Mouse (Mus musculus): ENCODE results near the gene St7. TPM values are rescaled to one million over a fixed set of nuclear protein-coding genes. Genes with fewer than 3 reads are reported as not detected.
A peak's percentile ranks its signal among the peaks of the same experiment; 100 is the strongest.

St7 gene
- total RNA-seq, 2 experiments from 2014 or later: 30.0 to 45.5 TPM

DNA sequence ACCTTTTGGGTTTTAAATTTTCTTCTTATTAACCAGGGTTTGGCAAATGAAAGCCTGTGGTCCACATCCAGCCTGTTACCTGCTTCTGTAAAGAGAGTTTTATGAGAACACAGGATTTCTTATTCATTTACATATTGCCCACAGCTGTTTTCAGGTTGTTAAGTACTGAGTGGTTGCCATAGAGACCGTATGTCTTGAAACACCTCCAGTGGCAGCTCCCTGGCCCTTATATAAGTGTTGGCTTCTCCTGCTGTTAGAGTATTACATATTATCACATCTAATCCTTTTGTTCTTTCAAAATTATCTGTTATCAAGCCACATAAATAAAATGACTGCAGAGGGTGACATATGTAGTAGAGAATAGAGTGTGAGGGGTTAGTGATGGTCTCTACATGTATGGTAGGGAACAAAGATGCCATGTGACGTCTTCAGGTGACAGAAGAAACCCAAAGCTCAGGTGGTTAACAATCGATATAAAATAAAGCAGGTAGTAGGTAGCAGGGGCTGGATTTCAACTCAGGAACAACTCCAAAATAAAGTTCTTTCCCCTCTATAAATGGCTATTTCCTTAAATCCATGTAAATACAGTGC is 183.4 kb downstream of the St7 start:
- no peak for ATAC-seq (replicated peaks; ENCODE audit: poor library complexity, severe bottlenecking)

DNA sequence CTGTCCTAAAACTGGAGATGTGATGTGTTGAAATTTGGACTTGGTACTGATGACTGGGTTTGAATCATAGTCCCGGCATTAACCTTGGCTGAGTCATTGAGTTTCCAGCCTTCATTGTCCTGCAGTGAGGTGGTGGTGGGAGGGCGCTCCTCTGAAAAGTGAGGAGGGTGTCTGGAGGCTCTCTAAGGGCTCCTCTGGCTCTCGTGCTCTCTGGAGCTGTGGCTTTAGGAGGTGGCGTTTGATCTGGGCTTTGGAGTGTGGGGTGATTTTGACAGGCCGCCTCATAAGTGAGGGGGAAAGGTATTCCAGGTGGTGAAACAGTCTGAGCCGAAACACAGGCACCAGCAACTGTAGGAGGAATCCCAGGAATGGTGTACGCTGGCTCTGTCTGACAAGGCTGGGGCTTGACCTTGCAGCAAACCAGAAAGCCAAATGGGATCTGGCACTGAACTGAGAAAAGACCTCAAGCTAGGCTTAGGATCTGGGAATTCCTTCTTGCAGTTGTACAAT is 184.0 kb downstream of the St7 start:
- ATAC-seq (replicated peaks; ENCODE audit: poor library complexity, severe bottlenecking): no peak

DNA sequence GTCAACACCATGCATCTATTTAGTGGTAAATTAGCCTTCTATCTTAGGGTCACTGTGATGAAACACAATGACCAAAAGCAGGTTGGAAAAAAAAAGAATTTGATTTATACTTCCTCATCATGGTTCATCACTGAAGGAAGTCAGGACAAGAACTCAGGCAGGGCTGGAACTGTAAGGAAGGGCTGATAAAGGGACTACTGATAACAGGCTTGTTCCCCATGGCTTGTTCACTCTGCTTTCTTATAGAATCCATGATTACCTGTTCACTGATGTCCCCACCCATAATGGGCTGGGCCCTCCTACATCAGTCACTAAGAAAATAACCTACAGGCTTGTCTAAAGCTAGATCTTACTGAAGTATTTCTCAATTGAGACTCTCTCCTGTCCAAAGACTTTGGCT is 190.2 kb downstream of the St7 start:
- ATAC-seq (replicated peaks; ENCODE audit: poor library complexity, severe bottlenecking): no peak

DNA sequence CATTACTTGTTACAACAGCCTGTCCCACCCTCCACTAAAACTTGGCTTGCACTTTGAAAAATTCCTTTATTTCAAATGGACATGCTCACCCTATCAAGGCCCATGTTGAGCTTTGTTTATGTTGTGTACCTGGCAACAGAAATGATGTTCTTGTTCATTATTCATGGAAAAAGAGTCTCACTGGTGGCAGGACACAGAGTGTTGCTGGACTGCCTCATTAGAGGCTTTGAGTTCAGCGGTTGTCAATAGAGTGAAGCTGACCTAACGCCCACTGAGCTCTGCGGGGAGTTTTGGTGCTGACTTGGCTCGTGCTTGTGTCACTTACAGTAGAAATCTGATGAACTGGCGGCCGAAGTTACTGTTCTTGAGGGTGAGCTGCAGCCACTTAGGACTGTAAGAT is 195.0 kb downstream of the St7 start:
- ATAC-seq (replicated peaks; ENCODE audit: poor library complexity, severe bottlenecking): no peak

DNA sequence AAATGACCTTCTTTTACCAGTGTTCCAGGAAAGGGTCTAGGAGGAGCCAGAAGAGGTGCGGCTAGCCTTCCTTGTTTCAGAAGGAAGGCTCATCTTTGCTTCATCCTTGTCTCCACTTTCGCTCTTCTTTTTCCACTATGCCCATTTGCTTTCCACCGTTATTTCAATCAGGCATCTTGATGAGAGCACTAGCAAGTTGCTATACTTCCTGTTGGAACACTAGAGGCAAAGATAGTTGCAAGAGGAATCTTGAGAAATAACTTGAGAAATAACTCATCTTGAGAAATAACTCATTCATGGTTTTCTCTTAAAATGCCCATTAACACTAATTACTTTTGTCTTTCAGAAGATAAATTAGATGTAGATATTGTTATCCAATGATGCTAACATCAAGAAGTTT is 202.8 kb downstream of the St7 start:
- peak; percentile 55 for ATAC-seq (replicated peaks; ENCODE audit: poor library complexity, severe bottlenecking)

DNA sequence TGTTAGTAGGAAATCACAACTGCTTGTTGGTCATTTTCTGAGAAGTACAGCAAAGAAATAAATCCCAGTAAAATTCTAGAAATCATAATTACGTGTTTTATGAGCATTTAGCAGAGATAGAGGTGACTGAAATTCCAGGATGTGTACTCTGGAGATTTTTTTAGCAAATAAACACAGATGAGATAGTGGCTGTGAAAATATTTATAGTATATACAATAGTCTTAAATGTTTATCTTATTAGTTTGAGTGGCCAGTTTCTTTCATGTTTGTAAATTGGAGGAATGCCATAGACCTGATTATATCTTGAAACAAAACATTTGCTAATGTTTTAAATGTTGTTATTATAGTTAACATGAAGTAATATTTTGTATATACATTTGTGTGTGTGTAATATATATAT is 205.8 kb downstream of the St7 start:
- ATAC-seq (replicated peaks; ENCODE audit: poor library complexity, severe bottlenecking): no peak

DNA sequence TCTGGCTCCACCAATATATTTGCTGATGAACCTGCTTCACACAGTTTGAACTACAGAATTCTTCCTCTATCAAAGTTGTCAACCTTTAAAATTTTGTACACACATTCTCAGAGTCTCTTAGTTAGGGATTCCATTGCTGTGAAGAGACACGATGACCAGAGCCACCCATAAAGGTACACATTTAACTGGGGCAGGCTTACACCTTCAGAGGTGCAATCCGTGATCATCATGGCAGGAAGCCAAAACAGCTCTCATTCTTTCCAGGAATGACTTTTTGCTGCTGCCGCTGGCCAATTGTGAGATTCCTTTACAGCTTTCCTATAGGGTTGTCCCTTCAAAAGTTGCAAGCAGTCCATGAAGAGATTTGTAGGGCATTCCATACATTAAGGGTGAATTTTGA is 210.6 kb downstream of the St7 start:
- ATAC-seq (replicated peaks; ENCODE audit: poor library complexity, severe bottlenecking): no peak

DNA sequence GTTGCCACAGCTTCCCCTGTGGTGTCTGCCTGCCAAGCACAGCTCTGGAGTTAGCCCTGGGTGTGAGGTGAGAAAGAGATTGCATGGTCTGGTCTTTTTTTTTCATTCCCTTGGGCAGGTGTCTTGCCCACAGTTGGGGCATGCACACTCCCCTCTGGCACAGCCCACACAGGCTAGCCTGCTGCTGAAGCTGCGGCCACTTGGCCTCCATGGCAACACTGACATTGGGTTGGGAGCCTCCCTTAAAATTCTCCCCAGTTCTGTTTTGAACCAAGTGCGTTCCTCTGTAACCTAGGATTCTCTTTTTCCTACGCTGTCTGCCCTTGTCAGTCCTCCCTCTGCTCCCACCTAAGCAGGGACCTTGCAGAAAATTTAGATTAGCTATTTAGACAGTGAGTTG is 213.0 kb downstream of the St7 start:
- ATAC-seq (replicated peaks; ENCODE audit: poor library complexity, severe bottlenecking): no peak

DNA sequence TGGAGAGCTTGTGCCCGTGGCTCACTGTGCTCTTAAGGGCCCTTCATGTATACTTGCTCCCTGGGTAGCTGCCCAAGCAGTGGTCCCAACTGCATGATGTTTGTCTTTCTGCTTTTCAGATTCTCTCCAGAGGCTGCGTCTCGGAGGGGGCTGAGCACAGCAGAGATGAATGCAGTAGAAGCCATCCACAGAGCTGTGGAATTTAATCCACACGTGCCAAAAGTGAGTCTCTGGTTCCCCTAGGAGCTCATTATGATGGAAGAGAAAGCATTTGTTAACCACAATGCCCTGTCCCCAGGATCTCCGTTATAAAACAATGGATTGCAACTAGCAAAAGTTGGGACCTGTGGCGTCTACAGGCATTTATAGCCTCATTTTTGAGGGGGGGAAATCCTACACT is 213.6 kb downstream of the St7 start:
- ATAC-seq (replicated peaks; ENCODE audit: poor library complexity, severe bottlenecking): no peak

DNA sequence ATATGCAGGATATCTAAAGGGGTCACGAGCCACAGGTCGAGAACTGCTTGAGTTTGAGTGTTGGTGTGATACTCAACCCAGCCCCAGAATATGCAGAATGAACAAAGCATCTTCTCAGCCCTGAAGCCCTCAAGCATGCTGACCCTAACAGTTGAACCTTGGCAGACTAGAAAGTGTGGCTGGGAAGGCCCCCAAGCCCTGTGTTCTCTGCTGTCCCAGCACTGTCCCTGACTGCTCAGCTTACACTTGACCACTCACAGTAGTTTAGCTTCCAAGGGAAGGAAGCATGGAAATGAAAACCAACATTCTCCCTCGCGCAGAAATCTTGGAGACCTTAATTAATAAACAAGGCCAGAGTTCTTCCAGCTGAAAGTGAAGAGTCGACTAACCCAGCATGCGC is 219.6 kb downstream of the St7 start:
- no peak for ATAC-seq (replicated peaks; ENCODE audit: poor library complexity, severe bottlenecking)

DNA sequence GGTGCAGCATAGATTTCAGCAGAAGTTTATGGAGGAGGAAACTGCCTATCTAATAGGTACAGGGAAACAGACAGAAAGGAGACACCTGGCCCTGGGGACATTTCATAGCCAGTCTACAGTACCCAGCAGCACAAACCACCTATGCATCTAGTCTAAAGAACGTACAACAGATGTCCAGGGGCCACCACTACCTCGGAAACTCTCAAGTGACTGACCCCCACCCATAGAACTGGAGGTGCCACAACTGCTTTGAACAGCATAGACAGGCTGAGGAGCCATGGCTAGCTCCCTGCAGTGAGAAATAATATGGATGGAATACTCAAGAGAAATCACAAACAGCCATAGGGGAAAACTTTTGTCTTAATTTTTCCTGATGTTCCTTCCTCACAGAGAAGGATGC is 220.1 kb downstream of the St7 start:
- no peak for ATAC-seq (replicated peaks; ENCODE audit: poor library complexity, severe bottlenecking)

DNA sequence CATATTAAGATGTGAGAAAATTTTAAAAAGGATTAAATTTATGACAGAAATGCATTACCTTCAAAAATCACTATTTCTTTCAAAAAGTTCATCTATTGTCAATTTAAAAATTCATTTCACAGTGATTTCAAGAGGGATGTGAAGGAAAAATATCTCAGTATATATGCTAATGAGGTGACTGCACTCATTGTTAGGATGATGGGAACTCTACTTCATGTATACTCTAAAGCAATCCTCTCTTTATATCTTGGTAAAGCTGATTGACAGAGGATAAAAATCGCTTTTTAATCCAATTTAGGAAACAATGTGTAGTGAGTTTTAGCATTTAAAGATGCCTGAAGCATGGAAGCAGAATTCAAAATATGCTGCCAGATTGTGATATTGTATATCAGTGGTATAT is 220.6 kb downstream of the St7 start:
- ATAC-seq (replicated peaks; ENCODE audit: poor library complexity, severe bottlenecking): no peak

DNA sequence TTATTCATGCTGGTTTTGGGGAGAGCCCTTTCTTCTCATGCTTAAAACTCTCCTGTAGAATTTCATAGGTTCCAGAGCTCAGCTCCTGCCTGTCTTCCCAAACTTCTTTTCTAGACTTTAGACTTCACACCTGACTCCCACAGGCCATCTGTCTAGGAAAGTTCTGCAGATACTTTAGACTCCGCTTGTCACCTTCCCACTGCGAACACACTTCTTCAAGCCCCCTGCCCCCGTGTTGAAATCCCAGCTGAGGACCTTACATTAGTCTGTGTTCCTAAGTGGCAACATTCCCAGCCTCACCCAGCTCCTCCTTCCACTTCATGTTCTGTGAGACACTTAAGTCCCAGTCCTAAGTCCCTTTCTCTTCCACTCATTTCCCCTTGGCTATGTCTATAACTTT is 221.6 kb downstream of the St7 start:
- no peak for ATAC-seq (replicated peaks; ENCODE audit: poor library complexity, severe bottlenecking)

DNA sequence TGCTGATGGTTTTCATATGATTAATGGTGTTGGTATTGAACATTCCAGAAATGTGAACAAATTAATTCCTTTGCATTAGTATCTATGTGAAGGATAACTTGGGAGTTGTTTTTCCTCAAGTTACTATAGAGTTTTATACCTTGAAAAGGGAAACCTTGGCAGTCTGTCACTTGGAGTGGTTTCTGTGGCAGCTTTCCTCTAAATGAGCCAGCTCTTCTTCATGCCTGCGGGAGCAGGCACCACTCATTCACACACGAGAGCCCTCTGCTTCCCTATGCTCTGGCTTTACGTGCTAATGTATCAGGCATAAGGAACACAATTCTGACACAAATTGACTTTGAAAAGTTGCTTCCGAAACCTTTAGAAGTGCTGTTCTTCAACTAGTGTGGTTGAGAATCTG is 224.5 kb downstream of the St7 start:
- no peak for ATAC-seq (replicated peaks; ENCODE audit: poor library complexity, severe bottlenecking)

DNA sequence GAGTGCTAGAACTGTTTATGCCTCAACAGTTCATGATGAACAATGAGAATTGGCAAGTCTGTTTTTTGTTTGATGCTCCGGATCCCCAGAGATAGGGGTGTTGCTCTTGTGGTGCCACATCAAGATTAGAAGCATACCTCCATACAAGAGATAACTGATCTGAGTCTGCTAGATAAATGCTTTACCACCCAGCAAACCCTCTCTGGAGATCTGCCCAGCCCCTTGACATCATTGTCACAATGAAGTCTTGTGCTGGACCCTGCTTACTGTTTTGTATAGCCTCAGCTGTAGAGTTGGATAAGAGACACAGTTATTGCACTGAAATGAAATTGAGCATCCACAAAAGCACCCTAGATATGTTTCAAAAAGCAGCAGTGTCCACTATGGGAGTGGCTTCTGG is 229.4 kb downstream of the St7 start:
- ATAC-seq (replicated peaks; ENCODE audit: poor library complexity, severe bottlenecking): no peak

DNA sequence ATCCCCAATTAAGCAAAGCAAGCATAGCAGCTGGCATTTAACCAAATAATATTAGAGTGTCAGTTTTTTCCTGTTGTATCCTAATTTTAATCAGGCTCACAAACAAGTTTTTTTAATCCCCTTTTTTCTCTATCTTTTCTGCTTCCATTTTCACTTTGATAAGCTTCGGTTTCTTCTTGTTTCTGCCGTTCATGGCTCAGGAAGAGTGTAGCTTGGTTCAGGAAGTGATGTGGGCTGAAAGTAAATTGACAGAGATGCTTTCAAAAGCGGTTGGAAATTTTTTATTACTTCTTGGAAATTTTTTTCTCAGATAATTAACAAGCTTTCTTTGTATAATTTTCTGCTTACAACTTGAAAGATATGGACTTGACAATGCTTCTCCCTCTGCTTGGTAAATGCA is 230.2 kb downstream of the St7 start:
- ATAC-seq (replicated peaks; ENCODE audit: poor library complexity, severe bottlenecking): no peak

DNA sequence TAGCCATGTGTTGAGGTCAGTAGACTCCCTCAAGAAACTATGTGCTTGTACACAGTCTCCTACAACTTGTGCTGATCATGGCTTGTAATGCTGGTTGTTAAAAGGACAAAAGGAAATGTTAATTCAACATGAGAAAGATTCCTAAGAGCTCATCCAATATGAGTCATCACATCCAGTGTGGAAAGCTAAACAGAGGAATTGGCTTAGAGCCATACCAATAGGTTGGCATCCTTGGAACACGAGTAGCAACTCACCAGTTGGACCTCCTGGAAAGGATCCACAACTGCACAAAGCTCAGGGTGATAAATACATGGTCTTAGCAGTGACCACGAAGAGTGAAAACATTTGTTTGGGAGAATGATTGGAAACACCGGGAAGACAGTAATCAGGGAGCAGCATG is 230.6 kb downstream of the St7 start:
- ATAC-seq (replicated peaks; ENCODE audit: poor library complexity, severe bottlenecking): no peak

DNA sequence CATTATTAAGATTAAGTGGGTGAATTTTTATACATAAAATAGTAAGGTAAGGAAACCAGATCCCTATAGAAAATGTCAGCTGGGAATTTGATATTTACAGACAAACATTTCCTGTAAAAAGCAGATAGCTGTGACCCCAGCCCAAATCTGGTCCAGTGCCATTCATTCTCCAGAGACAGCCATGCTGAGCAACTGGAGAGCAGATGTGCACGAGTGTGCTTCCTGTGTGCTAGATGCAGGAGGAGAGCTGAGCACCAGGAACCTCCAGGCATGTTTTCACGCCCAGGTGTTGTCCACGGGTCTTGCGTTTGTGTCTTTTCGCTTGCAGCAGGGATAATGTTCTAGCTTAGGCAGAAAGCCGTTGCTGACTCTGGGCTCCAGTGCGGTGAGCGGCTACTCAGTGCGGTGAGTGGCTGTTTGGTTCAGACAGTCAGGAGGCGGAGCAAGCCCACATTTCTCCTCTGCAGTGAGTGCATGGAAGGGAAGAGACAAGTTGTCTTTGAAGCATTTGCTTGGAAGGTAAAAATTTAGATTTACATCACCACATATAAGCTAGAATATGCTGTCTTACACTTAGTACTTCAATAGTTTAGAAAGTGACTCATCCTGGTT is 231.3 kb downstream of the St7 start:
- no peak for ATAC-seq (replicated peaks; ENCODE audit: poor library complexity, severe bottlenecking)

DNA sequence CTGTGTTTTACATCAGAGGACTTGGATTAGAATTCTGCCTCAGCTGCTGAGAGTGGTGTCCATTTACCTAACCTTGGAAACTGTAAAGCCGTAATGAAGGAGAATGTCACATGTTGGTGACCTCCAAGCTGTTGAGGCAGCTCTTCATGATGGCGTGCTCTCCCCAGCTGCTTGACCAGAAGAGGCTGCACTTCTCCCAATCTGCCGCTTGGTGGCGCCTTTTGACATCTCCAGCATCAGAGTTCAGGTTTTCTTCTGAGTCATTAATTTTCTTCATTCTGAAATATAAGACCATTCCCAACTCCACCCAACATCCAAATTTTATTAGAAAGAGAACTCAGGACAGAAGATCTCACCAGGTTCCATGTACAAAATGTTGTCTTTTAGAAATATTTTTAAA is 232.5 kb downstream of the St7 start:
- peak; percentile 82 for ATAC-seq (replicated peaks; ENCODE audit: poor library complexity, severe bottlenecking)

DNA sequence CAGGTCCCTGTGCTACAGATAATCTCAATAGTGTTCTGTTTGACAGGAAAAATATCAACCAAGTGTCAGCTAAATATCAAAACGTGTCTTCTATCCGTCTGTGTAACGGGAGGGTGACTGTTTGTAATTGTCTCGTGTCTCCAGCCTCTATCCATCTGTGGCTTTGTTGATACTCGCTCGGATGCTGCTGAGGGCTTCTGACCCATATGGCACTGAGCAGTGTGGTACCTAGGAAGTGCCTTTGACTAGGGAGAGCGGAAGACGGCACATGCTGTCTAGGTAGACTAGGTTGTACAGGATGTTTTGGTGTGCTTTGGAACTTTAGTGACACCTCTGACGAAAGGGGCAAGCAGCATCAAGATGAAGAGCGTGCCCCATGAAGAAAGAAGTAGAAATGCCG is 235.0 kb downstream of the St7 start:
- no peak for ATAC-seq (replicated peaks; ENCODE audit: poor library complexity, severe bottlenecking)

DNA sequence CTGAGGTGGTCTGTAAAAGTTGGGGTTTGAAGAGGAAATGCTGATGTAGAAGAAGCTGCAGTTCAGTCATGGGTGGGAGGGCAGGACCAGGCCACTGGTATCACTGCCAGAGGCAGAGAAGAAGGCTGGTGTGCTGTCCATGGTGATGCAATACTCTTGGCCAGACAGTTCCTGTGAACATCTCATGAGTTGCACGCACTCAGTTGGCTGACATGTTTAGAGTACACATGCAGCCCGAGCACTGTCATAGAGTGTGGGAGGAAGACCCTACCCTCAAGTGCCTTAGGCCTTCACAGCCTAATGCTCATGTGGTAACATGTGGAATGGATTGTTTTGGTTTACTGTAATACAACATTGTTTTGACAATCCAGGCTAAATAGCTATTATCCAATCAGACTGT is 238.5 kb downstream of the St7 start:
- ATAC-seq (replicated peaks; ENCODE audit: poor library complexity, severe bottlenecking): peak; percentile 37; the same call in 1 of the 2 replicates

DNA sequence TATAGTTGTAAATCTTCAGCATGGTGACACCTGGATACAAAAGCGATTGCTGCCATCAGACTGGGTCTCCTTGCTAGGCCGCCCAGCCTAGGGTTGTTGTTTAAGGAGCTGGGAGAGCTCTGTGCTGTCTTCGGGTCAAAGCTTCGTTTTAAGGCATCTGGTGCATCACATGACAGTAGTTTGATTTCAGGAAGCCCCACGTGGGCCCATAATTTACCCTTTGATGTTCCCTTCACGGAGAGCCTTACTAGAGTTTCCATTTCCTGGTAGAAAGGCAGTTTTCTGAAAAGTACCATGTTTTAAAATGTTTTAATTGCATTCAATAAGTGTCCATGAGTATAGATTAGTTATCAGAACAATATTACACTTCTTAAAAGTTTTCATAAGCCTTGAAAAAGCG is 239.1 kb downstream of the St7 start:
- ATAC-seq (replicated peaks; ENCODE audit: poor library complexity, severe bottlenecking): no peak

DNA sequence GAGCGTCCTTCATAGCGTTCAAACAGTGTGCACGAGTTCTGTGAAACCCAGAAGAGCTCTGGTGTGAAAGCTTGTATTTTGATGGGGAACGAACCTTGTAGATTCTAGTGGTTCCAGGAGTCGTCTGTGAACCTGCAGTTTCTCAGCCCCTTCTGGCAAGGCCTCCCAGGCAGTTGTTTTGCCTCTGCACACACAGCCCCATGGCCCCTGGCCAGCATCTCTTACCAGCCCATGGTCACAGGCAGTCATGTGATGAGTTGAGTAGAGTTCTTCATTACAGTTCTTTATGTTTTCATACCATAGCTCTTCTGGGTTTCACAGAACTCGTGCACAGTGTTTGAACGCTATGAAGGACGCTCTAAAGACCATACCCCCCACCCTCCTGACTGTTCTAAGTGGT is 240.1 kb downstream of the St7 start:
- no peak for ATAC-seq (replicated peaks; ENCODE audit: poor library complexity, severe bottlenecking)

All from granulocyte monocyte progenitor cell, adult 5-6 weeks (primary cell).